Mouse (Mus musculus): Measurements from ENCODE around the gene 6430548M08Rik. TPM values are rescaled to one million over a fixed set of nuclear protein-coding genes. Genes with fewer than 3 reads are reported as not detected.

Gene 6430548M08Rik
- total RNA-seq, 1 experiment = 0.54 TPM

DNA sequence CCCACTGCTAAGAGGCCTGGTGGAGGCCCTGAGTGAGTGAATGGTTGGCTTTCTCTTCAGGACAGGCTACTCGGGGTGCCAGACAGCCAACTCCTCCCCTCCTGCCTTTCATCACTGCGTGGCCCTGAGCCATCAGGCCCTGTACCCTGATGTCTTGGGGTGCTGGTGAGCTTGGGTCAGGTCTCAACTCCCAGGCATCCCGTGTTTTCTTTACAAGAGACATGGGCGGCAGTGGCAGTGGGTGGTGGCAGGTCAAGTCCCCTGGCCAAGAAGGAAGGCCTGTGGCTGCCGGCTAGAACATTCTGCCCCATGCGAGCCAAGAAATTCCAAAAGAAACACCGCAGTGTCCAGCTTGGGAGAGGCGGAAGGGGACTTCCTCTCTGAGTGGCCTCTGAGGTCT, 72.5 kb downstream of the 6430548M08Rik start:
- Histone ChIP-seq H3K36me3 (ENCODE audit: control insufficient read depth, insufficient read depth, low read length, poor library complexity, severe bottlenecking) (no peaks in the 10 kb centered on the region), H3K4me1 (ENCODE audit: control insufficient read depth in 2 of 2, insufficient read depth in 2 of 2, low read length in 2 of 2, poor library complexity in 1 of 2) (no peaks in the 10 kb centered on the region), H3K9ac (ENCODE audit: insufficient read depth, low read depth, low read length, poor library complexity, severe bottlenecking) (no peak overlapping the region), H3K9me3 (ENCODE audit: control insufficient read depth, insufficient read depth, low read depth, low read length) (no peaks in the 10 kb centered on the region), H3K4me3 (ENCODE audit: insufficient read depth in 1 of 2, low read depth in 1 of 2, low read length in 2 of 2, poor library complexity in 1 of 2, severe bottlenecking in 1 of 2) (no peak overlapping the region), H3K27ac (ENCODE audit: insufficient read depth, low read depth, low read length, poor library complexity, severe bottlenecking) (no peak overlapping the region)
- DNase-seq (ENCODE audit: low read depth, low spot score) = no peak
- in situ Hi-C loops (cut with MboI; ENCODE audit: low sequenced_read_pairs in 2 of 2, unreplicated experiment in 2 of 2) = loop anchor here in 1 of 2 experiments (10.0 kb wide), 1 partner anchor 138 kb away; no protein-coding TSS in a partner anchor
- TF ChIP-seq MAFK (IDR thresholded peaks at IDR 0.05; ENCODE audit: insufficient read depth, low read depth, low read length) (no peak), CHD2 (IDR thresholded peaks at IDR 0.05; ENCODE audit: low read depth, low read length) (no peak), HCFC1 (IDR thresholded peaks at IDR 0.05; ENCODE audit: borderline replicate concordance, insufficient read depth, low read length) (no peak), ZC3H11A (IDR thresholded peaks at IDR 0.05; ENCODE audit: borderline replicate concordance, low read depth, low read length) (no peak), ZNF384 (IDR thresholded peaks at IDR 0.05; ENCODE audit: low read depth, low read length) (no peak)

DNA sequence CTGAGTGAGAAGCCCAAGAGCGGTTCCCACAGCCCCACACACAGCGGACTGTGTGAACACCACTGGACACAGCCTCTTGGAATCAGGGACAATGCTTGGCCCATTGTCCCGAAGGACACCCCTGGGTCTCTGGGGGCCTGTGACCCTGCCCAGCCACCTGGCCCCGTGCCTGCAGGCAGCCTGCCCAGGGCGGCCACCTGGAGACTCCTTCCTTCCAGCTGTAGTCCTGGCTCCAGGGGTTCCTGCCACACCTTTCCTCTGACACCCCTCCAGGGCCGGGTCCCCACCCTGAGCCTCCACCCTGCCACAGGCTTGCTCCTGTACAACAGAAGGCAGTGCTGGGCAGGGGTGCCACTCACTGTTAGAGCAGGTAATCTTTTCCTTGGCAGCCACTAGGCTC, 74.6 kb downstream of the 6430548M08Rik start:
- no peak overlapping the region for H3K27ac ChIP-seq (ENCODE audit: insufficient read depth, low read depth, low read length, poor library complexity, severe bottlenecking)
- no peak for DNase-seq (ENCODE audit: low read depth, low spot score)
- no peak overlapping the region for H3K4me3 ChIP-seq (ENCODE audit: insufficient read depth in 1 of 2, low read depth in 1 of 2, low read length in 2 of 2, poor library complexity in 1 of 2, severe bottlenecking in 1 of 2)
- H3K9ac ChIP-seq (ENCODE audit: insufficient read depth, low read depth, low read length, poor library complexity, severe bottlenecking) = no peak overlapping the region
- H3K4me1 ChIP-seq (ENCODE audit: control insufficient read depth in 2 of 2, insufficient read depth in 2 of 2, low read length in 2 of 2, poor library complexity in 1 of 2) = no peaks in the 10 kb centered on the region
- TF ChIP-seq ZC3H11A (IDR thresholded peaks at IDR 0.05; ENCODE audit: borderline replicate concordance, low read depth, low read length) = no peak
- TF ChIP-seq ZNF384 (IDR thresholded peaks at IDR 0.05; ENCODE audit: low read depth, low read length) = no peak
- TF ChIP-seq MAFK (IDR thresholded peaks at IDR 0.05; ENCODE audit: insufficient read depth, low read depth, low read length) = no peak
- TF ChIP-seq CHD2 (IDR thresholded peaks at IDR 0.05; ENCODE audit: low read depth, low read length) = no peak
- TF ChIP-seq HCFC1 (IDR thresholded peaks at IDR 0.05; ENCODE audit: borderline replicate concordance, insufficient read depth, low read length) = no peak
- no peaks in the 10 kb centered on the region for H3K36me3 ChIP-seq (ENCODE audit: control insufficient read depth, insufficient read depth, low read length, poor library complexity, severe bottlenecking)
- in situ Hi-C loops (cut with MboI; ENCODE audit: low sequenced_read_pairs in 2 of 2, unreplicated experiment in 2 of 2) = loop anchor here in 1 of 2 experiments (10.0 kb wide), 1 partner anchor 136 kb away; no protein-coding TSS in a partner anchor
- H3K9me3 ChIP-seq (ENCODE audit: control insufficient read depth, insufficient read depth, low read depth, low read length) = no peaks in the 10 kb centered on the region

DNA sequence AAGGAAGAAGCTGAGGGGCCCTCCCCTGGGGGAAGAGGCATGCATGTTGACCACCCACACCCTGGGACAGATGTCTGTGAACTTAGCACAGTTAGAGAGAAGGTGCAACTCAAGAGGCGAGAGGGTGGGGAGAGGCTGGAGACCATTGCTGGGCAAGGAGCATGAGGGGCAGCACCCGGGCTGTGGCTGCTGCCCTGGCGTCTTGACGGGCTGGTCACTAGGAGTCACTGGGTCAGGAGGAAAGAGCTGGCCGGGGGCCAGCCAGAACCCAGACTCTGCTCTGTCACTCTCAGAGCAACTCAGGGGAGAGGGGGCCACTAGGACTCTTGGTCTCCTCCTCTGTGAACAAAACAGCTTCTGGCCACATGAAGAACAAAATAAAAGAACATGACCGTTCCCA, 75.5 kb downstream of the 6430548M08Rik start:
- DNase-seq (ENCODE audit: low read depth, low spot score) = no peak
- TF ChIP-seq ZNF384 (IDR thresholded peaks at IDR 0.05; ENCODE audit: low read depth, low read length) (no peak), MAFK (IDR thresholded peaks at IDR 0.05; ENCODE audit: insufficient read depth, low read depth, low read length) (no peak), ZC3H11A (IDR thresholded peaks at IDR 0.05; ENCODE audit: borderline replicate concordance, low read depth, low read length) (no peak), HCFC1 (IDR thresholded peaks at IDR 0.05; ENCODE audit: borderline replicate concordance, insufficient read depth, low read length) (no peak), CHD2 (IDR thresholded peaks at IDR 0.05; ENCODE audit: low read depth, low read length) (no peak)
- no peak overlapping the region for H3K9ac ChIP-seq (ENCODE audit: insufficient read depth, low read depth, low read length, poor library complexity, severe bottlenecking)
- H3K36me3 ChIP-seq (ENCODE audit: control insufficient read depth, insufficient read depth, low read length, poor library complexity, severe bottlenecking) = no peaks in the 10 kb centered on the region
- H3K4me1 ChIP-seq (ENCODE audit: control insufficient read depth in 2 of 2, insufficient read depth in 2 of 2, low read length in 2 of 2, poor library complexity in 1 of 2) = no peaks in the 10 kb centered on the region
- no peak overlapping the region for H3K4me3 ChIP-seq (ENCODE audit: insufficient read depth in 1 of 2, low read depth in 1 of 2, low read length in 2 of 2, poor library complexity in 1 of 2, severe bottlenecking in 1 of 2)
- no peak overlapping the region for H3K27ac ChIP-seq (ENCODE audit: insufficient read depth, low read depth, low read length, poor library complexity, severe bottlenecking)
- in situ Hi-C loops (cut with MboI; ENCODE audit: low sequenced_read_pairs in 2 of 2, unreplicated experiment in 2 of 2) = loop anchor here in 1 of 2 experiments (10.0 kb wide), 1 partner anchor 135 kb away; no protein-coding TSS in a partner anchor
- H3K9me3 ChIP-seq (ENCODE audit: control insufficient read depth, insufficient read depth, low read depth, low read length) = no peaks in the 10 kb centered on the region

GRCm38 (mm10) chr8:120190107-120190809, 76.3 kb downstream of the 6430548M08Rik start:
- Histone ChIP-seq H3K27ac (ENCODE audit: insufficient read depth, low read depth, low read length, poor library complexity, severe bottlenecking) (no peak overlapping the region), H3K4me1 (ENCODE audit: control insufficient read depth in 2 of 2, insufficient read depth in 2 of 2, low read length in 2 of 2, poor library complexity in 1 of 2) (no peaks in the 10 kb centered on the region), H3K4me3 (ENCODE audit: insufficient read depth in 1 of 2, low read depth in 1 of 2, low read length in 2 of 2, poor library complexity in 1 of 2, severe bottlenecking in 1 of 2) (no peak overlapping the region), H3K9ac (ENCODE audit: insufficient read depth, low read depth, low read length, poor library complexity, severe bottlenecking) (no peak overlapping the region), H3K36me3 (ENCODE audit: control insufficient read depth, insufficient read depth, low read length, poor library complexity, severe bottlenecking) (no peaks in the 10 kb centered on the region), H3K9me3 (ENCODE audit: control insufficient read depth, insufficient read depth, low read depth, low read length) (no peaks in the 10 kb centered on the region)
- in situ Hi-C loops (cut with MboI; ENCODE audit: low sequenced_read_pairs in 2 of 2, unreplicated experiment in 2 of 2) = no loop called here
- TF ChIP-seq MAFK (IDR thresholded peaks at IDR 0.05; ENCODE audit: insufficient read depth, low read depth, low read length) (no peak), HCFC1 (IDR thresholded peaks at IDR 0.05; ENCODE audit: borderline replicate concordance, insufficient read depth, low read length) (no peak), ZNF384 (IDR thresholded peaks at IDR 0.05; ENCODE audit: low read depth, low read length) (no peak), ZC3H11A (IDR thresholded peaks at IDR 0.05; ENCODE audit: borderline replicate concordance, low read depth, low read length) (no peak), CHD2 (IDR thresholded peaks at IDR 0.05; ENCODE audit: low read depth, low read length) (no peak)
- DNase-seq (ENCODE audit: low read depth, low spot score) = no peak
